Mouse (Mus musculus) small intestine, adult 2 months (tissue): ENCODE measurements around the gene Prss45. TPM values are rescaled to one million over a fixed set of nuclear protein-coding genes. Genes with fewer than 3 reads are reported as not detected.
"Not testable (repeated sequence)": the region's sequence is repeated elsewhere in the genome, so short reads cannot be mapped to it uniquely, and the experiment has no call there.

Experiments
- H3K27ac ChIP-seq: fragments of 200-500 bp; 2 replicates; pipeline ENCODE4 v1.5.1; 2012; ENCODE audit warnings: low read depth, low read length, control low read depth, inconsistent platforms; ENCODE audit not compliant: insufficient read depth
- H3K27me3 ChIP-seq: fragments of 200-500 bp; 2 replicates; pipeline ENCODE4 v1.6.1; 2012; ENCODE audit warnings: mild to moderate bottlenecking, moderate library complexity, low read length, inconsistent platforms; ENCODE audit not compliant: control insufficient read depth, insufficient read depth
- H3K36me3 ChIP-seq: fragments of 200-500 bp; 2 replicates; pipeline ENCODE4 v1.6.1; 2012; ENCODE audit warnings: mild to moderate bottlenecking, low read length, control low read depth, inconsistent platforms; ENCODE audit not compliant: control insufficient read depth, insufficient read depth
- H3K4me1 ChIP-seq: fragments of 200-500 bp; 2 replicates; pipeline ENCODE4 v1.6.1; 2012; ENCODE audit warnings: low read length, inconsistent platforms, mixed read lengths; ENCODE audit not compliant: control insufficient read depth, insufficient read depth, insufficient read length
- H3K4me3 ChIP-seq: fragments of 200-500 bp; 2 replicates; pipeline ENCODE4 v1.5.1; 2012; ENCODE audit warnings: low read depth, mild to moderate bottlenecking, control low read depth, inconsistent platforms, low read length, moderate library complexity
- CTCF ChIP-seq: fragments of 200-500 bp; IDR thresholded peaks from 2 replicates; pipeline ENCODE4 v1.5.1; 2012; ENCODE audit warnings: low read depth, mild to moderate bottlenecking, control low read depth, inconsistent platforms, low read length, moderate library complexity, mixed read lengths; ENCODE audit not compliant: insufficient replicate concordance, insufficient read length; ENCODE audit errors: extremely low read depth
- POLR2A ChIP-seq: fragments of 200-500 bp; IDR thresholded peaks from 2 replicates; pipeline ENCODE4 v1.6.1; 2012; ENCODE audit warnings: low read depth, mild to moderate bottlenecking, control low read depth, inconsistent platforms, low read length, moderate library complexity
- WGBS: fragments of 180-500 bp; shearing (Covaris S2); methylation state at CpG from one replicate; pipeline ENCODE4 v1.1.7; 2018; 5-methylcytosine and 5-hydroxymethylcytosine counted together
- polyA plus RNA-seq: library from polyadenylated mRNA; depleted of rRNA; stranded (reverse); fragments of >200 nt; gene quantifications from 2 replicates; pipeline ENCODE4 v1.2.3, GENCODE M21; 2012

The Prss45 gene
- polyA plus RNA-seq, 1 experiment, result not detected

- 64% methylated on average over 4 of the region's 4 CpGs for WGBS
- H3K4me3 ChIP-seq, result no peak overlapping the region
- no peaks in the 10 kb centered on the region for H3K36me3 ChIP-seq
- H3K27me3 ChIP-seq, result no peaks in the 10 kb centered on the region; the same call in 1 of the 2 replicates
- no peak overlapping the region for H3K27ac ChIP-seq
- no peak for TF ChIP-seq POLR2A
- no peak for TF ChIP-seq CTCF
- H3K4me1 ChIP-seq, result no peaks in the 10 kb centered on the region
Measured at GRCm38 (mm10) chr9:110810051-110810450, 24.3 kb upstream of the Prss45 start.

- Histone ChIP-seq H3K27me3 (peaks cover 2% of the 10 kb centered on the region; the same call in 1 of the 2 replicates), H3K36me3 (no peaks in the 10 kb centered on the region), H3K4me1 (no peaks in the 10 kb centered on the region), H3K4me3 (no peak within 1 kb of the TSS), H3K27ac (no peak within 1 kb of the TSS)
- TF ChIP-seq POLR2A (no peak), CTCF (no peak)
- WGBS, result 62% methylated on average over 18 of the region's 18 CpGs
Measured at GRCm38 (mm10) chr9:110813789-110814188, 20.6 kb upstream of the Prss45 start, which contains the start of gene Prss44. Gene Prss44, plus strand, starts transcription at chr9:110813994.

- not testable (repeated sequence) for H3K4me3 ChIP-seq, H3K4me1 ChIP-seq, H3K27ac ChIP-seq, H3K36me3 ChIP-seq, H3K27me3 ChIP-seq
Measured at GRCm38 (mm10) chr9:110820546-110820945, 13.8 kb upstream of the Prss45 start.

GRCm38 (mm10) chr9:110821436-110821835, 13.0 kb upstream of the Prss45 start:
- Histone ChIP-seq H3K27ac (no peak overlapping the region), H3K4me1 (peaks cover 5% of the 10 kb centered on the region; the same call in 1 of the 2 replicates), H3K4me3 (no peak overlapping the region), H3K27me3 (no peaks in the 10 kb centered on the region; the same call in 1 of the 2 replicates), H3K36me3 (no peaks in the 10 kb centered on the region)
- WGBS, result 47% methylated on average over 7 of the region's 7 CpGs
- TF ChIP-seq CTCF (no peak), POLR2A (no peak)

- Histone ChIP-seq H3K4me3 (no peak overlapping the region), H3K4me1 (peaks cover 5% of the 10 kb centered on the region; the same call in 1 of the 2 replicates), H3K27me3 (0 out of 2 replicates have a peak, but pooled peaks cover 3% of the 10 kb centered on the region), H3K36me3 (no peaks in the 10 kb centered on the region), H3K27ac (no peak overlapping the region)
- TF ChIP-seq CTCF, result no peak
- no peak for TF ChIP-seq POLR2A
- WGBS, result 73% methylated on average over 4 of the region's 4 CpGs
Measured at GRCm38 (mm10) chr9:110825426-110825825, 9.0 kb upstream of the Prss45 start.

GRCm38 (mm10) chr9:110825832-110826231, 8.6 kb upstream of the Prss45 start:
- H3K4me1 ChIP-seq, result peaks cover 5% of the 10 kb centered on the region; the same call in 1 of the 2 replicates
- no peaks in the 10 kb centered on the region for H3K36me3 ChIP-seq
- TF ChIP-seq POLR2A (no peak), CTCF (no peak)
- 59% methylated on average over 7 of the region's 7 CpGs for WGBS
- no peak overlapping the region for H3K4me3 ChIP-seq
- H3K27me3 ChIP-seq, result 0 out of 2 replicates have a peak, but pooled peaks cover 3% of the 10 kb centered on the region
- H3K27ac ChIP-seq, result no peak overlapping the region

- 75% methylated on average over 3 of the region's 3 CpGs for WGBS
- Histone ChIP-seq H3K4me1 (peaks cover 2% of the 10 kb centered on the region; the same call in 1 of the 2 replicates), H3K36me3 (no peaks in the 10 kb centered on the region), H3K27me3 (0 out of 2 replicates have a peak, but pooled peaks cover 3% of the 10 kb centered on the region), H3K27ac (no peak within 1 kb of the TSS), H3K4me3 (no peak within 1 kb of the TSS)
- TF ChIP-seq POLR2A (no peak), CTCF (no peak)
Measured at GRCm38 (mm10) chr9:110826390-110826789, 8.0 kb upstream of the Prss45 start, which contains the start of gene Prss43. Gene Prss43, plus strand, starts transcription at chr9:110826690.
